Mouse (Mus musculus) myocyte (in vitro differentiated cells): Measurements from ENCODE around the gene Stn1.

Experiments
- CEBPB ChIP-seq: IDR thresholded peaks from 2 replicates; pipeline ENCODE4 v1.6.1; 2011; ENCODE audit warnings: mild to moderate bottlenecking, moderate library complexity; ENCODE audit not compliant: poor library complexity, insufficient read depth, severe bottlenecking
- E2F4 ChIP-seq: IDR thresholded peaks from one replicate; pipeline ENCODE4 v1.6.1; 2011; ENCODE audit warnings: mild to moderate bottlenecking, control low read depth, moderate library complexity; ENCODE audit not compliant: insufficient read depth
- MAX ChIP-seq: IDR thresholded peaks from one replicate; pipeline ENCODE4 v1.6.1; 2011; ENCODE audit warnings: low read depth, mild to moderate bottlenecking, control low read depth
- MYOG ChIP-seq, 3 experiments: IDR thresholded peaks; one replicate each; pipeline ENCODE4 v1.6.1; 2011; ENCODE audit warnings: control low read depth in 2 of 3, low read depth in 2 of 3, mild to moderate bottlenecking in 2 of 3; ENCODE audit not compliant: insufficient read length in 2 of 3, control insufficient read depth in 1 of 3, insufficient read depth in 1 of 3
- POLR2A ChIP-seq: IDR thresholded peaks from one replicate; pipeline ENCODE4 v1.6.1; 2011; ENCODE audit warnings: low read depth, mild to moderate bottlenecking, control low read depth, moderate library complexity; ENCODE audit not compliant: insufficient read length
- REST ChIP-seq: IDR thresholded peaks from one replicate; pipeline ENCODE4 v1.6.1; 2011; ENCODE audit warnings: mild to moderate bottlenecking, control low read depth, moderate library complexity; ENCODE audit not compliant: insufficient read depth, insufficient read length
- USF1 ChIP-seq: IDR thresholded peaks from one replicate; pipeline ENCODE4 v1.6.1; 2011; ENCODE audit warnings: low read depth, mild to moderate bottlenecking, control low read depth, moderate library complexity

DNA sequence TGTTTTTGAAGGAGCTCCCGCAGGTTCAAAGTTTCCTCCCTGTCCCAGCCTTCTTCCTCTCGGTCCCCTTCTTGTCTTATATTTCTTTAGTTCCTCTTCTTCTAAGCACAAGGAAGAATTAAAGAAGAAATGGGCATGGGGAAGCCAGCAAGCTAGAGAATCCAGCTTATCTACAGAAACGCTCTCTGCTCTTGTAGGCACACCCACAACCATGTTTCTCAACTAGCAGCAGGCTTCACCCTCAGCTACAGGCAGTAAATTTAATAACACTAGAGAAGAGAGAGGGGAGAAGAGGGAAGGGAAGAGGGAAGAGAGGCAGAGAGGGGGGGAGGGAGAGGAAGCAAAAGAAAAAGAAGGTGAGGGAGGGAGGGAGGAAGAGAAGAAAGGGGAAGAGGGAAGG, 29.1 kb downstream of the Stn1 start:
- TF ChIP-seq E2F4 (no peak), POLR2A (no peak), USF1 (no peak), MAX (no peak), CEBPB (no peak), REST (no peak), MYOG (IDR thresholded peaks at IDR 0.05; ENCODE audit: control insufficient read depth in 1 of 3, insufficient read depth in 1 of 3, insufficient read length in 2 of 3, low read depth in 2 of 3) (no peak)
